8 mouse cellular contexts compared by ENCODE assay signal in genomic region chr4:47474730-47475643, GRCm38 (mm10). TPM values are rescaled to one million over a fixed set of nuclear protein-coding genes. Genes with fewer than 3 reads are reported as not detected.
DNase-seq lines count a peak whose midpoint lies in the region; ATAC-seq and TF ChIP-seq lines count a peak whose summit lies in the region.

No protein-coding gene starts in this region.

- H3K4me3 ChIP-seq in hindbrain, embryonic 16.5 days (ENCODE audit: low read length) = peak overlapping the region; percentile 83
- H3K4me3 ChIP-seq in myocyte = peak overlapping the region; percentile 88

- peak overlapping the region; percentile 94 for H3K9ac ChIP-seq in hindbrain, embryonic 16.5 days (ENCODE audit: low read depth, low read length)

- peak overlapping the region; percentile 76 for H3ac ChIP-seq in myocyte (ENCODE audit: control insufficient read depth, insufficient read length)

- no peak for ATAC-seq in hindbrain, embryonic 16.5 days

- TF ChIP-seq POLR2A in myocyte (IDR thresholded peaks at IDR 0.05; ENCODE audit: insufficient read length, low read depth) = peak; percentile 93

- H3K9me3 ChIP-seq in hindbrain, embryonic 16.5 days (ENCODE audit: control insufficient read depth, low read length) = peaks cover 13% of the 10 kb centered on the region

- H3K27me3 ChIP-seq in hindbrain, embryonic 16.5 days (replicated peaks; ENCODE audit: control insufficient read depth, insufficient read depth, low read length) = no peaks in the 10 kb centered on the region
- no peaks in the 10 kb centered on the region for H3K27me3 ChIP-seq in myocyte (ENCODE audit: control insufficient read depth, insufficient read depth, insufficient read length)

- peak; percentile 24 for DNase-seq in embryo, embryonic 10.5 days (ENCODE audit: low spot score)
- DNase-seq in embryo, embryonic 11 days = no peak
- peak; percentile 21 for DNase-seq in thymus, postnatal 0 days (ENCODE audit: low spot score)
- no peak for DNase-seq in thymus, postnatal 36 days
- DNase-seq in urinary bladder, postnatal 4 days (ENCODE audit: low spot score in 2 of 2) = no peak
- DNase-seq in left cerebral cortex, postnatal 25 days (ENCODE audit: low spot score in 2 of 2) = no peak

- H3K4me1 ChIP-seq in hindbrain, embryonic 16.5 days (ENCODE audit: control insufficient read depth, insufficient read depth, low read depth, low read length) = peaks cover 17% of the 10 kb centered on the region

- peaks cover 38% of the 10 kb centered on the region for H3K79me2 ChIP-seq in myocyte (ENCODE audit: control insufficient read depth, insufficient read depth)

- peaks cover 28% of the 10 kb centered on the region for H3K36me3 ChIP-seq in hindbrain, embryonic 16.5 days (ENCODE audit: control insufficient read depth, insufficient read depth, low read length)
- H3K36me3 ChIP-seq in myocyte (ENCODE audit: control insufficient read depth, insufficient read depth) = peaks cover 26% of the 10 kb centered on the region

- intact Hi-C loops in left cerebral cortex, postnatal 25 days (cut with DNase I) = no loop called here

- H3K27ac ChIP-seq in hindbrain, embryonic 16.5 days (ENCODE audit: low read depth, low read length) = peak overlapping the region; percentile 98

- H3K4me2 ChIP-seq in hindbrain, embryonic 16.5 days (ENCODE audit: low read length) = peak overlapping the region; percentile 86
- peak overlapping the region; percentile 78 for H3K4me2 ChIP-seq in myocyte (ENCODE audit: low read depth)

- WGBS in hindbrain, embryonic 16.5 days = 14% methylated on average over 31 of the region's 31 CpGs

TF ChIP-seq in myocyte, 11 proteins besides CTCF, POLR2A, EP300 and RAD21:
- TF ChIP-seq USF1 (IDR thresholded peaks at IDR 0.05; ENCODE audit: low read depth) = no peak
- no peak for TF ChIP-seq MAX (IDR thresholded peaks at IDR 0.05; ENCODE audit: low read depth)
- TF ChIP-seq REST (IDR thresholded peaks at IDR 0.05; ENCODE audit: insufficient read depth, insufficient read length) = no peak
- no peak for TF ChIP-seq TCF3 (IDR thresholded peaks at IDR 0.05; ENCODE audit: insufficient read length, low read depth)
- no peak for TF ChIP-seq TCF12 (IDR thresholded peaks at IDR 0.05; ENCODE audit: insufficient read depth, poor library complexity, severe bottlenecking)
TF ChIP-seq in myocyte: peak in this region for 0.

RNA-seq across cellular contexts. Expression of gene Sec61b, which starts 0.5 kb away (rescaled TPM):
- polyA plus RNA-seq in thymus, postnatal 0 days (2015; fragmentation: Nextera tagmentation; extraction: Ambion mirVana) = 467 and 510 TPM in 2 replicates
- polyA plus RNA-seq in hindbrain, embryonic 16.5 days (2015; fragmentation: Nextera tagmentation; extraction: Ambion mirVana) = 233 and 244 TPM in 2 replicates
- polyA plus RNA-seq in myocyte (2012; fragmentation: generic; extraction: Trizol) = 237 TPM
- 10 to 100 TPM; 48.8 to 50.0 TPM for total RNA-seq in left cerebral cortex, postnatal 25 days (2021)

RNA-seq across cellular contexts. Expression of gene Alg2, which starts 0.9 kb away (rescaled TPM):
- polyA plus RNA-seq in thymus, postnatal 0 days (2015; fragmentation: Nextera tagmentation; extraction: Ambion mirVana) = 27.9 and 29.3 TPM in 2 replicates
- polyA plus RNA-seq in hindbrain, embryonic 16.5 days (2015; fragmentation: Nextera tagmentation; extraction: Ambion mirVana) = 347 and 352 TPM in 2 replicates
- polyA plus RNA-seq in myocyte (2012; fragmentation: generic; extraction: Trizol) = 22.7 TPM
- 100 to 1,000 TPM; 124 to 126 TPM for total RNA-seq in left cerebral cortex, postnatal 25 days (2021)

Comparison
In these comparisons a context has a peak if more than half of its experiments do, and no peak if none do; other contexts are left out.
1. DNase-seq: peak in embryo, embryonic 10.5 days (single experiment) and thymus, postnatal 0 days (single experiment); none in embryo, embryonic 11 days (single experiment), thymus, postnatal 36 days (0 of 2), urinary bladder, postnatal 4 days (0 of 2) and left cerebral cortex, postnatal 25 days (0 of 2).
2. RNA of gene Alg2, which starts 0.9 kb away (polyA plus RNA-seq): 347 to 352 TPM in hindbrain, embryonic 16.5 days; 27.9 to 29.3 TPM in thymus, postnatal 0 days and 22.7 TPM in myocyte (single experiment); every median in the first group is over 10 times any median in the second.